Mouse (Mus musculus): ENCODE results near the gene Ctla2b.
"Not testable (repeated sequence)": the region's sequence is repeated elsewhere in the genome, so short reads cannot be mapped to it uniquely, and the experiment has no call there.

Gene Ctla2b

DNA sequence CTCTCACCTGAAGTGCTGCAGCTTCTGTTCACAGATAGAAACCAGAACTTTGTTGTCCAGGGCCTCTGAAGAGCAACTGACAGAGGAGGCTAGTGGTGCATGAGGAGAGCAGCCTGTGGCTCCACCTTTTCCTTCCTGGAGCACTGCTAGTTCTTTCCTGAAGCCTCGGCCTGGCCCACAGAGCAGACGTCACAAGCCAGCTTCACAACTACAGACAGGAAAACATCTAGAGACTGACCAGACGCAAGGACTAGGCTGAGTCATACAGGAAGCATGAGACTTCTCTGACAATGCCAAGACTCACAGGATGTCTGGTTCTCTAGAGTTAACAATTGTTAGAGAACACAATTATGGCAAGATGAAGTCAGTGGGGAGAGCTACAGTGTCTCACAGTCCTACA, at the start of gene Ctla2b:
TSS of gene Ctla2b (minus strand) at position 120 of the 400 bp plus-strand sequence.
- in situ Hi-C loops (cut with MboI; ENCODE audit: unreplicated experiment in 2 of 2): no loop called here

DNA sequence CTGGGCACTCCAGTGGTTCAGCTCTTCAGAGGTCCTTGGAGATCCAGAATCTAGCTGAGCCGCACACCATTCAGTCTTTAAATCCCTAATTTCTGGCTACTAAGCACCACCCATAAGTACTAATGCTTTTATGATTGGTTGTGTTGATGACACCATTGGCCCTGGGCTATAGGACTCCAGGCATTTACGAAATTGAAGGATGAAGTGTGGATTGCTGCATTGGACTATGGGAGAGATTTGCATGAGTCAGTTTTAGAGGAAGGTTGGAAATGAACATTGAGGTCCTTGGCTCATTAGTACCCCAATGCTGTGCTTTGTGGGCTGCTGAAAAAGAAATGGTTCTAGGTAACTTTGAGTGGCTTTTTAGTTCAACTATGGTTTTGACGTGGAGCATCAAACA, 44.6 kb upstream of the Ctla2b start, which contains the start of gene Tpbpa:
TSS of gene Tpbpa (minus strand) at position 101 of the 400 bp plus-strand sequence.
- in situ Hi-C loops (cut with MboI; ENCODE audit: unreplicated experiment in 2 of 2): not testable (repeated sequence)

DNA sequence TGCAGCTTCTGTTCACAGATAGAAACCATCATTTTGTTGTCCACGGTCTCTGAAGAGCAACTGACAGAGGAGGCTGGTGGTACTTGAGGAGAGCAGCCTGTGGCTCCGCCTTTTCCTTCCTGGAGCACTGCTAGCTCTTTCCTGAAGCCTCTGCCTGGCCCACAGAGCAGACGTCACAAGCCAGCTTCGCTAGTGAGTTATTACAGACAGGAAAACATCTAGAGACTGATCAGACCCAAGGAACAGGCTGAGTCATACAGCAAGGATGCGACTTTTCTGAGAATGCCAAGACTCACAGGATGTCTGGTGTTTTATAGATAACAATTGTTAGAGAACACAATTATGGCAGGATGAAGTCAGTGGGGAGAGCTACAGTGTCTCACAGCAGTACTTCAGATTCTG, 39.3 kb upstream of the Ctla2b start, which contains the start of the genes Gm49391 and Ctla2a:
TSS of gene Gm49391 (minus strand) at position 72 of the 402 bp plus-strand sequence.
TSS of gene Ctla2a (minus strand) at position 126 of the 402 bp plus-strand sequence.
- in situ Hi-C loops (cut with MboI; ENCODE audit: unreplicated experiment in 2 of 2): no loop called here

DNA sequence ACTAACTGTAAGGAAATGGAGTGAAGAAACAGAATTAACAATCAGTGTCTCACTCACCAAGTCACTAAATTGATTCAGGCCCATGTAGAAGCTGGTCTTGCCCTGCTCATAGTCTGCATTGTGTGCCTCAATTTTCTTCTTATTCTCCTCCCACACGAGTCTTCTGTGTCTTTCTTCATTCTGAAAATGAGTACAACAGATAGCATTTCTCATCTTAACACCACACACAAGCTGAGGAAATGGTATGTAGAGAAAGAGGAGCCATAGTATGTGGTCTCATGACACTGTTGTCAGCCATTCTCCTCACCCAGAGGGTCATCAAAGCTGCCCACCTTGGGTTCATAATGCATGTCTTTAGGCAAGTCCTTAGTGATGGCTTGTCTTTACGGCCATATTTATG, 38.2 kb upstream of the Ctla2b start, which contains the start of gene Gm49393:
TSS of gene Gm49393 (minus strand) at position 101 of the 400 bp plus-strand sequence.
- in situ Hi-C loops (cut with MboI; ENCODE audit: unreplicated experiment in 2 of 2): not testable (repeated sequence)

DNA sequence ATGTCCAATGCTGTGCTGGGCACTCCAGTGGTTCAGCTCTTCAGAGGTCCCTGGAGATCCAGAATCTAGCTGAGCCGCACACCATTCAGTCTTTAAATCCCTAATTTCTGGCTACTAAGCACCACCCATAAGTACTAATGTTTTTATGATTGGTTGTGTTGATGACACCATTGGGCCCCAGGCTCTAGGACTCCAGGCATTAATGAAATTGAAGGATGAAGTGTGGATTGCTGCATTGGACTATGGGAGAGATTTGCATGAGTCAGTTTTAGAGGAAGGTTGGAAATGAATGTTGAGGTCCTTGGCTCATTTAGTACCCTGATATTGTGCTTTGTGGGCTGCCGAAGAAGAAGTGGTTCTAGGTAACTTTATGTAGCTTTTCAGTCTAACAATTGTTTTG, 7.5 kb upstream of the Ctla2b start, which contains the start of gene Tpbpb:
TSS of gene Tpbpb (minus strand) at position 101 of the 400 bp plus-strand sequence.
- in situ Hi-C loops (cut with MboI; ENCODE audit: unreplicated experiment in 2 of 2): not testable (repeated sequence)

DNA sequence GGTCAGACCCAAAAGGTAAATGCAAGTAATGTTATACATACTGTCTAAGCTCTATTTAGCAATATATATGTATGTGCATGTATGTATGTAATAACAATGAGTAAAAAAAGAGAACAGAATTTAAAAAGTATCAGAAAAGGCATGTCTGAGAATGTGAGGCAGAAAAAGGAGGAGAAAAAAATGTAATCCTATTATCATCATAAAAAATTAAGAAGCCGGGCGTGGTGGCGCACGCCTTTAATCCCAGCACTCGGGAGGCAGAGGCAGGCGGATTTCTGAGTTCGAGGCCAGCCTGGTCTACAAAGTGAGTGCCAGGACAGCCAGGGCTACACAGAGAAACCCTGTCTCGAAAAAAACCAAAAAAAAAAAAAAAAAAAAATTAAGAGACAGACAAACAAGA, 453 bp downstream of the Ctla2b start, which contains the start of gene Gm49392:
TSS of gene Gm49392 (minus strand) at position 101 of the 400 bp plus-strand sequence.
- in situ Hi-C loops (cut with MboI; ENCODE audit: unreplicated experiment in 2 of 2): not testable (repeated sequence)

DNA sequence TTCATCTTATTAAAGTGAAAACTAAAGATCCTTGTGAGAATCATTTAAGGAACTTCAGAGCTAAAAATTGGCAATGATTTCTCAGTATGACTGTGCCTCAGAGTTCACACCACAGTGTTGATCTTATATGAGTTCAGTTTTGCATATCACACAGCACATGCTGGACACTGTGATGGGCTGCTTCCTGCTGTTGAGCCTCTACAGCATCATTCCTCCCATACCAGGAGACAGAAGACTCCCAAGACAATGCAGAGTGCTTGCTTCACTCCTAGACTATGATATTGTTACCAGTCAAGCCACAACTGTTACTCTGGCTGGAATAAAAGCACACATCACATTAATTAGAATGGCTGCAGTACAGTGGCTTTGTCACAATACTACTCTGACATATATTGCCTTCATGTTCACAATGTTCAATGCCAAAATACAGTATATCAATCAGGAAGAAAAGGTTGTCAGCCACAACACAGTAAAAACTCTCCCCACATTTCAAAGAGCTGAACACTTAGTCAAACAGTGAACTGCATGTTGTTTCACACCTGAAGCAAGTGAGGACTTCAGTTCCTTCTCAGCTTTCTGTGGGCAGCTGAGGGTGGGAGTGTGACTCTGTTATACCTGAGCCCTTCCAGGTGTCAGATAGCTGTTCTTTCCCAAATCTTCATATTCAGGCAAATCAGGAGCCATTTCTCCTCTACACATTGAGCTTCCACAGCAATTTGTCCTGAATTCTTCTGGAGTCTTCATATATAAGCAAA, 1.7 kb downstream of the Ctla2b start:
- in situ Hi-C loops (cut with MboI; ENCODE audit: unreplicated experiment in 2 of 2): no loop called here

DNA sequence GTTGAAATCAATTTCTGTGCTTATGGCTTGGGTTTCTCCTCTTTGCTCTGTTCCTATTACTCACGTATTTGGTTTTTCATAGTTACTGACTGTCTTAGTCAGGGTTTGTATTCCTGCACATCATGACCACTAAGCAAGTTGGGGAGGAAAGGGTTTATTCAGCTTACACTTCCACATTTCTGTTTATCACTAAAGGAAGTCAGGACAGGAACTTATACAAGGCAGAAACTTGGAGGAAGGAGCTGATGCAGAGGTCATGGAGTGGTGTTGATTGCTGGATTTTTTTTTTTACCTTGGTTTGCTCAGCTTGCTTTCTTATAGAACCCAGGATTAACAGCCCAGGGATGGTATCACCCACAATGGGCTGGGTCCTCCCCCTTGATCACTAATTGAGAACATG, 4.9 kb downstream of the Ctla2b start:
- in situ Hi-C loops (cut with MboI; ENCODE audit: unreplicated experiment in 2 of 2): no loop called here

DNA sequence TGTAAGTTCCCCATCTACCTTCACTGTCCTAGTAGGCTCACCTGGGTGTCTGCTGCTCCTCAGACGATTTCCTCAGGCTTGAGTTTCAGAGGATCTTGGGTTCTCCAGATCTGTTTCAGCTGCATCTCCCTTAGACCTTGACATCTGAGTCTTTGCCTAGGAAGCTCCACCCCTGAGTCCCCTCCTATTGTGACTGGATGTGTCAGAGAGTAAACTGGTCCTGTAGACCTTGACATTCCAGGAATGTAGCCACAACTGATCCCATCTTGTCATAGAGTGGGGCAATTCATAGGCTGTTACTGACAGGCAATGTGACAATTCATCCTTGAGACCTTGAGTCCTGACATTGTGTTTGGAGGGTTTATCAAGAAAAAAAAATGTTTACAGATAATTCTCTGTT, 33.0 kb downstream of the Ctla2b start, which contains the start of gene 4930486L24Rik:
TSS of gene 4930486L24Rik (minus strand) at position 195 of the 400 bp plus-strand sequence.
- in situ Hi-C loops (cut with MboI; ENCODE audit: unreplicated experiment in 2 of 2): no loop called here

DNA sequence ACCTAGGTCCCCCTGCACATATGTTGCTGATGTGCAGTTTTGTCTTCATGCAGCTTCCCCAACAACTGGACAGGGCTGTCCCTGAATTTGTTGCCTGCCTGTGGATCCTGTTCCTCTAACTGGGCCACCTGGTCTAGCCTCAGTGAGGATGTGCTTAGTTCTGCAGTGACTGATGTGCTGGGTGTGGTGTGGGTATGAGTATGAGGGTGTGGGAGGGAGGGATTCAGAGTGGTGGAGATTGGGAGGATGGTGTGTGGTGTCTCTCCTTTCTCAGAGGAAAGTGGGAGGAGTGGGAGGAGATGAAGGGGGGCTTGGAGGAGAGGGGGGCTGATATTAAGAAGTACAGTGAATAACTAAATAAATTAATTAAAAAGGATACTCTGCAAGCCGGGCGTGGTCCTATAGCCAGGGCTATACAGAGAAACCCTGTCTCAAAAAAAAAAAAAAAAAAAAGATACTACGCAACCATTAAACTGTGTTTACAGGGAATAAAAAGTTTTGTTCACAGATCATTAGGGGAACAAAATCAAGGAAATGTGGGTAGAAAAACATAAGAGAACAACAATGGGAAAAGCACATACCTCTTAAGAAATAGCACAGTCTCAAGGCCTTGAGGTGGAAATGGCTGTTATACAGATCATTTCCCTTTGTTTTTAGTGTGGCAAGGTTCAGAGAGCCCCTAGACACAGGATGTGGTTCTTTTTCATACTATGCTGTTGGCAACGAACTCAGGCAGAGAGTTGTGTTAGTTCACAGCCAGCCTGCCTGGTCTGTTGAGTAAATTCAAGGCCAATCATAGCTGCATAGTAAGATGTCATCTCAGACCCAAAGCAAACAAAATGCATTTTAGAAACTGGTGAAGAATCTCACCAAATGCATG, 48.8 kb downstream of the Ctla2b start:
- in situ Hi-C loops (cut with MboI; ENCODE audit: unreplicated experiment in 2 of 2): no loop called here
